Mouse (Mus musculus) natural killer cell, adult 2 months (primary cell): ENCODE data around the gene Mdga1.

Experiments
- DNase-seq, 2 experiments: peaks; one replicate each; pipeline ENCODE4 v3.0.0; 2022; ENCODE audit warnings: low spot score in 2 of 2

The Mdga1 gene

GRCm38 (mm10) chr17:29886655-29887251, 83.1 kb downstream of the Mdga1 start:
- no peak for DNase-seq

- DNase-seq, result no peak
Observed at GRCm38 (mm10) chr17:29886061-29886460, 83.8 kb downstream of the Mdga1 start.

GRCm38 (mm10) chr17:29884596-29884995, 85.3 kb downstream of the Mdga1 start:
- no peak for DNase-seq

- DNase-seq, result no peak
Observed at GRCm38 (mm10) chr17:29883351-29883750, 86.5 kb downstream of the Mdga1 start.

- DNase-seq, result peak; percentile 38 to 55
Observed at GRCm38 (mm10) chr17:29882885-29883284, 87.0 kb downstream of the Mdga1 start.

- DNase-seq, result no peak
Observed at GRCm38 (mm10) chr17:29880251-29880650, 89.6 kb downstream of the Mdga1 start.

DNA sequence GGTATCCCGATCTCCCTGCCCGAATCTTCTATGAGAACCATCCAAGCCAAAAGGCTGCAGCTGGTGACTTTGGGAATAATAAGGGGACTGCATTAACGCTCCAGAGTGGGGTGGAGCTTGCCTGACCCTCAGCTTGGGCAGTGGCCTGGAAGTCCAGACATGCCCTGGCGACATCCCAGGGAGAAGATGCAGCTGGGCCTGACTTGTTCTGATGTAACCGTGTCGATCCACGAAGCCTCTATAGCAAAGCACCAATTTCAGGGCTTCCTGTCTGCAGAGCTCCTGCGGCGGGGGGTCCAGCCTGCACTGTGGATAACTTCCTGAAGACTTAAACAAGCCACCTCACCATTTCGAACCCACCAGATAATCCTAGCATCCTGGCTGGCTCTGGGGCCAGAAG, 90.9 kb downstream of the Mdga1 start:
- no peak for DNase-seq

DNA sequence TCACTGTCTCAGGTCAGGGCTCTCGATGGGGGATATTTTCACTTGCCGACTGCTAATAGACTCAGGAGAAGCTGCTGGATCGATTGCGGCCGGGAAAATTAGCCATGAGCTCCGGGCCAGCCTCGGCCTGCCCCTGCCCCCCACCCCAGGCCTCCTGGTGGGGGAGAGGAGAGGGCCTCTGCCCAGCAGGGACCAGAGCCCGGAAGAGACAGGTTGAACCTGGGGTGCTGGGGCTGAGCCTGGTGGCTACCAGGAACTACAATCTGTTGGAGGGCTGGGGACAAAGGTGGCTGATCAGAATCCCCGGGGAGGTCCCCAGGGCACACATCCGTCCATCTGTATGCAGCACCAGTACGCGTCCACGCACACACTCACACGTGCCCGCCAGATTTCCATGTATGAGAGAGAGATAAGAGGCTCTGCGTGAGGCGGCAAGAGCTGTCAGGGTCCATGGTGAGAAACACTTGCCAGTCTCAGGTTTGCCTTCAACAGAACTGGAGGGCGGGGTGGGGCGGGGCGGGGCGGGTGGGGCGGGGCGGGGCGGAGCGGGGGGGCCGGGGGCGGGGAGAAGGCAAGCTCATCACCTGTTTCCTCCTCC, 95.7 kb downstream of the Mdga1 start:
- DNase-seq, result no peak

DNA sequence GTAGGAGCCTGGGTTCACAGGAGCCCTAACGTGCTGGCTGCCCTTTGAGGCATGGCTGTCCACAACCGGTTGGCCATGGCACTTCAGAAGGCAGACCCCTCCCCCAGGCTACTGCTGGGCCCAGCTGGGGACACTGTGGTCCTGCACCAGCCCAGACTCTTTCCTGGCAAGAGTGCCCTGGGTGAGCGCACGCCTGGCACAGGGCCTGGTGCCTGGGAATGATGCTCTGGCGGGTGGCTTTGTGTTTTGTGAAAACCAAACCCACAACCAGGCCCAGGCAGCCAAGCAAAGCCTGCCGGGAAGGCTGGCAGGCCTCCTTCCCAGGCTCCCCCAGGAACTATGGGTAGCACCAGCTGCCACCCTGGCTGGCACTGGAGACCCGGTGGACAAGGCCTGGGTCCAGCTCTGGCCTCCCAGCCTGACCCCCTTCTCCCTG, 96.3 kb downstream of the Mdga1 start:
- DNase-seq, result no peak

DNA sequence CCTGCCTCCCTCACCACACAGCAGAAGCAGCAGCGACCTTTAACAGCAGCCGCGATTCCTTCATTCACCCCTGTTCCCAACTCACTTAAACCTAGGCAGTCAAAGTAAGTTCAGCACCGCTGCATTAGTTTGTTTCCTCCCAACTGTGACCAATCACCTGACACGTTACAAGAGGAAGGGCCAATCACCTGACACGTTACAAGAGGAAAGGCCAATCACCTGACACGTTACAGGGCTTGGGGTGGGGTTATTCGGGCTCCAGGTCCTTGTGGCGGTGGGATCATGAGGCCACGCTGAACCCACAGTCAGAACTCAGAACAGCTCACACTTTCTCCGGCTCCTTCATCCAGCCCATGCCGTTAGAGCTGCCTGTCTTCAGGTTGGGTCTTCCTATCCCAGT, 99.6 kb downstream of the Mdga1 start:
- no peak for DNase-seq

GRCm38 (mm10) chr17:29865914-29866313, 104.0 kb downstream of the Mdga1 start:
- no peak for DNase-seq

DNA sequence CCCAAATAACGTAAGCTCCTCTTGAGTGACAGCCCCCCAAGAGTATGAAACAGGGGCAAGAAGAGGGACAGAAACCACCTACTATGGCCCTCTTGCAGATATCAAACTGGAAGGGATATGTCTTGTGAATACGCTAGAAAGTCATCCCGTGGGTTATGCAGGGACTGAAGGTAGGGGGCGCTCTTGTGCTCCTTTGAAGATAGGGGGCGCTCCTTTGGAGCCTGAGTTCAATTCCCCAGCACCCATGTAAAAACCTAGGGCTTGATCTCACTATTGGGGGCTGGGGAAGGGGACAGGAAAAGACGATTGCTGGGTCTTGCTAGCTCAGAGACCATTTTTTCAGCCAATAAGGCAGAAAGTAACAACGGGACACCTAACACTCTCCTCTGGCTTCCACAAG, 105.4 kb downstream of the Mdga1 start:
- DNase-seq, result no peak

DNA sequence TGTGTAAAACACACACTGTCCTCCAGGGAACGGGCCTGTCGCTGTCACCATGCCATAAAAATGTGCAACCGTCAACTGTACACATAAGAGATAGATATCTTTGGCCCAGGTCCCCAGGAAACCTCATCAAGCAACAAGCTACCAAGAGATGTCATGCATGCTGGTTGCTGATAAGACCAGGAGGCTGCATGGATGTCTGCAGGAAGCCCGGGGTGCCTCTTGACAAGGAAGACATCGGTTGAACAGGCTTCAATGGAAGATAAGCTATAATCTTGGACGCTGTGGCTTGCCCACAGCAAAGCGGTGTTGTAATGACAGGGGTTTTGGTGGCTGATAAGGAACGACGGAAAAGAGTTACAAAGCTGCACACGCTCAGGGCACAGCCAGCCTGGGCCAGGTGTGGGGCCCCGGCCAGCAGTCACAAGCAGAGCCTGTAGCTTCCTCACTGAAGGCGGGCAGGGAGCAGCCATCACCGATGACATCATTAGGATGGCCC, 110.1 kb downstream of the Mdga1 start:
- peak; percentile 7 to 11 for DNase-seq

GRCm38 (mm10) chr17:29858764-29859163, 111.1 kb downstream of the Mdga1 start:
- peak; percentile 18 to 49 for DNase-seq

DNA sequence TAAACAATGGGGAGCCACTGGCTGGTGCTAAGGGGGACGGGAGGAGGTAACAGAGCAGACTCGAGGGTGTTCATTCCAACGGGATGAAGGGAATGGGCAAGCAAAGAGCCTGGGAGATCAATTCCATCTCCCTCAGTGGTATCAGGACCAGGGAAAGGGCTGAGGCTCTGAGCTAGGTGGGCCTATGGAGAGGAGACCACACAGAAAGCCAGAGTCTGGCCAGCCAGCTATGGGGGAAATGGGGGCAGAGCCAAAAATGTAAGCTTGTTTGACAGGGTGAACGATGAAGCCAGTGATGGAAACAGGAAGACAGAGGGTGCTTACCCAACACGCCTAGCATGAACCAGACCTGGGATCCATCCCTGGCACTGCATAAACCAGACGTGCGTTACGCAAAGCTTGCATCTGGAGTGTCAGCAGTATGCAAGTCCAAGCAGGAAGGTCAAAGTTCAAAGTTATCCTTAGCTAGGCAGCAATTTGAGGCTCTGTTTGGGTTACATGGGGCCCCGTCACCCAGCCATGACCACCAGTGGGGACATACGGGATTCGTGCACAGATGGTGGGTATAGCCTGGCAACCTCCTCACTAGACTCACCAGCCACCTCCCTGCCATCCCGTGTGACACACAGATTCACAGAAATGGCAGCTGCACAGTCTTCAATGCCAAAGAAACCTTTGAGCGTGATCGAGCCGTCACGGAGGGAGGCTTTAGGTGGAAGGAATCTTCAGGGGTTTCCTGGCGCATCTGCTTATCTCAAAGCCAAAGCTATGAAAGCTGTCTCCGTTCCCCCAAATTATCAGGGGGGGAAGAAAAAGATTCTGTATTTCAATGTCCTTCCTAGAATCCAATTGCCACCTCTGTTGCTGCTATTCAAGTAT, 113.9 kb downstream of the Mdga1 start:
- no peak for DNase-seq

DNA sequence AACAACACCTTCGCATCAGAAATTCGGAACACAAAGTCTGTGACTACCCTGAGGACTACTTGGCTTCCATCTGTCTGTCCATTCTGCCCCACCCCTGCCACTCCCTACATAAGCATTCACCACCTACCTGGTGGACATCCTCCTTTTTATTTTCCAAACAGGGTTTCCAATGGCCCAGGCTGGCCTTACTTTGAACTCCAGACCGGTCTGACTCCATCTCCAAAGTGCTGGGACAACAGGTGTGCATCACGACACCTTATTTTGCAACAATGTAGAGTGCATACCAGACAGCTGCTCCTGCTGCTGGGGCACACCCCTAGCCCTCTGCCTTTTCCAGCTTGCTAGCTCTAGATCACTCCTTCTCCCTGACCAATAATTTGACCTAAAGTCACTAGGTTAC, 115.1 kb downstream of the Mdga1 start:
- no peak for DNase-seq

- no peak for DNase-seq
Observed at GRCm38 (mm10) chr17:29854388-29854787, 115.5 kb downstream of the Mdga1 start.

GRCm38 (mm10) chr17:29852846-29853486, 116.9 kb downstream of the Mdga1 start:
- no peak for DNase-seq

GRCm38 (mm10) chr17:29849436-29849797, 120.5 kb downstream of the Mdga1 start:
- DNase-seq, result no peak

- DNase-seq, result peak; percentile 53 to 65
Observed at GRCm38 (mm10) chr17:29848793-29849435, 121.0 kb downstream of the Mdga1 start.

DNA sequence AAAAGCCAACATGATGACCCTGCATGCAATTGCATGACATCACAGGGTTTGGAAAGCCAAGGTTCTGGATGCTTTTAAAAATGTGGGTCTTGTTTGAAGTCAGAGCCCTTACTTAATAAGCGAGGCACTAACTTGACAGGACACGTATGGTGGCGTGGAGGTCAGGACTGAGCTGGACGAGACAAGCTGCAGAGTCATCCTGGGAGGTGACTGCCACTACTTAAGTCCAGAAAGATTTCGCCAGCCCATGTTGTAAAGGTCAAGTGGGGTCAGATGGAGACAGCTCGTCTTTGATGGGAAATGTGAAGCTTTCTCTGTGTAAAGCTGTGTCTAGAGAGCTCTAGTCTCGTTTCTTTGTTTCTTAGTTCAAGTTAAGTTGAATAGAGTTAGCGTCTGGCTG, 122.6 kb downstream of the Mdga1 start:
- DNase-seq, result no peak

DNA sequence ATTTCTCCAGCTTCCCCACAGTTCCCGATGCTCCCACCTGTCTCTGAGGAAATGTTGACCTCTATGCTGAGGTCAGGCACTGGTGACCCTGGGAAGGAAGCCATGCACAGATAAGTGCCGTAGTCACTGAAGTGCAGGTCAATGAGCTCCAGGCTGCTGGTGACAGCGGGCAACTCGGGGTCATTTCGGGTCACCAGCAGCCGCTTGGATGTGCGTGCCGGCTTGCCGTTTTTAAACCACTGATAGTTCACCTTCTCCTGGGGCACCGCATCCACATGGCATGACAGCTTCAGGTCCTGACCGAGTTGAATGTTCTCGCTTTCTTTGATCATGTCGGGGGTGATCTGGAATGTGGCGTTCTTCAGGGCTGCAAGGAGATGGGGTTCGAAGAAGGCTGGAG, 123.6 kb downstream of the Mdga1 start:
- DNase-seq, result no peak
